ENCODE assay signal across 21 mouse cellular contexts in the genomic region with DNA sequence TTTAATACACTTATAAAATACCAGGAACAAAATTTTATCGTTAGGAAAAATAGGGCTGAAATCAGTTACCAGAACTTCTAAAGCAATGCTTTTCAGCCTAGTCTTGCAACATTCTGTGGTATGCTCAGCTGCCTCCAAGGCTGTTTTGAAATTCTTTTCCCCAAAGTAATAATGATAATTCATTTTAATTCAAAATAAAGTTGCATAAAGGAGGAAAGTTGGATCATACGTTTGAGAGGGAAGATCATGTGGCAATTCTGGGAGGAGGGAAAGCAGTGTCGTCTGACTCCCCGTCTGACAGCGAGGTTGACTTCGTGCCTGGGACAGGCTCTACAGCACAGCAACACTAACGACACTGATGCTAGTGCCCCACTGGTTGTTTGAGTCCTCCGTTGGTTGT.
DNase-seq lines count a peak whose midpoint lies in the region; ATAC-seq lines count a peak whose summit lies in the region.
"Had no signal": no experiment of that assay in that cellular context is flagged by ENCODE, and none has a peak within 500 bp of the region (broad histone marks: within the 10 kb centered on the region; RNA-seq: fewer than 3 reads in every experiment).

No protein-coding gene starts in this region.

- ATAC-seq in megakaryocyte, adult 5-6 weeks (ENCODE audit: poor library complexity, severe bottlenecking) = 0 out of 2 replicates have a peak, but pooled peaks have one; percentile 18
- no peak for ATAC-seq in kidney, embryonic 16.5 days (ENCODE audit: low FRiP score, low TSS enrichment)
- ATAC-seq: forebrain, embryonic 15.5 days; intestine, embryonic 15.5 days; liver, postnatal 0 days had no signal

- H3K9ac ChIP-seq in kidney, embryonic 16.5 days (replicated peaks; ENCODE audit: low read length) = no peak overlapping the region
- H3K9ac ChIP-seq: embryonic facial prominence, embryonic 15.5 days; forebrain, embryonic 15.5 days; heart, embryonic 15.5 days; hindbrain, embryonic 13.5 days; intestine, embryonic 15.5 days; liver, postnatal 0 days; midbrain, embryonic 12.5 days had no signal

- no peaks in the 10 kb centered on the region for H3K4me1 ChIP-seq in kidney, embryonic 16.5 days (ENCODE audit: insufficient read depth, low read length)
- H3K4me1 ChIP-seq: forebrain, embryonic 15.5 days; hindbrain, embryonic 13.5 days; intestine, embryonic 15.5 days; midbrain, embryonic 12.5 days had no signal

- DNase-seq in gastrocnemius, adult 18-20 months (ENCODE audit: low spot score) = peak; percentile 43
- DNase-seq in gastrocnemius, postnatal 10 days = no peak
- DNase-seq in adipocyte (ENCODE audit: low spot score) = peak; percentile 77
- DNase-seq in gonadal fat pad, adult 2 months (ENCODE audit: low read depth) = peak; percentile 34
- no peak for DNase-seq in frontal cortex, postnatal 25 days (ENCODE audit: low spot score in 2 of 2)
- no peak for DNase-seq in left cerebral cortex, adult 8-10 months (ENCODE audit: low spot score in 2 of 2)
- DNase-seq: B cell, adult 2 months; cerebellum, adult 8-10 months; gastrocnemius, postnatal 14 days; kidney, postnatal 10 days; liver, postnatal 0 days; thymus, postnatal 25 days had no signal

- no peaks in the 10 kb centered on the region for H3K9me3 ChIP-seq in kidney, embryonic 16.5 days (ENCODE audit: low read length)
- H3K9me3 ChIP-seq: embryonic facial prominence, embryonic 15.5 days; forebrain, embryonic 15.5 days; heart, embryonic 15.5 days; hindbrain, embryonic 13.5 days; intestine, embryonic 15.5 days; midbrain, embryonic 12.5 days had no signal

- H3K4me3 ChIP-seq in kidney, embryonic 16.5 days (ENCODE audit: low read length) = no peak overlapping the region
- H3K4me3 ChIP-seq: embryonic facial prominence, embryonic 15.5 days; forebrain, embryonic 15.5 days; heart, embryonic 15.5 days; hindbrain, embryonic 13.5 days; intestine, embryonic 15.5 days; midbrain, embryonic 12.5 days had no signal

- no peaks in the 10 kb centered on the region for H3K36me3 ChIP-seq in kidney, embryonic 16.5 days (ENCODE audit: insufficient read depth, low read length)
- H3K36me3 ChIP-seq: embryonic facial prominence, embryonic 15.5 days; forebrain, embryonic 15.5 days; heart, embryonic 15.5 days; hindbrain, embryonic 13.5 days; intestine, embryonic 15.5 days; midbrain, embryonic 12.5 days had no signal

- no peak overlapping the region for H3K27ac ChIP-seq in kidney, embryonic 16.5 days (ENCODE audit: low read length)
- H3K27ac ChIP-seq: embryonic facial prominence, embryonic 15.5 days; forebrain, embryonic 15.5 days; heart, embryonic 15.5 days; hindbrain, embryonic 13.5 days; intestine, embryonic 15.5 days; midbrain, embryonic 12.5 days; stomach, postnatal 0 days had no signal

- H3K4me2 ChIP-seq in kidney, embryonic 16.5 days (replicated peaks; ENCODE audit: low read depth, low read length) = no peak overlapping the region
- H3K4me2 ChIP-seq: embryonic facial prominence, embryonic 15.5 days; forebrain, embryonic 15.5 days; heart, embryonic 15.5 days; hindbrain, embryonic 13.5 days; intestine, embryonic 15.5 days; midbrain, embryonic 12.5 days had no signal

- WGBS in kidney, embryonic 16.5 days = 74% methylated on average over 8 of the region's 8 CpGs

- no peaks in the 10 kb centered on the region for H3K27me3 ChIP-seq in kidney, embryonic 16.5 days (ENCODE audit: insufficient read depth, low read length)
- H3K27me3 ChIP-seq: embryonic facial prominence, embryonic 15.5 days; forebrain, embryonic 15.5 days; heart, embryonic 15.5 days; hindbrain, embryonic 13.5 days; intestine, embryonic 15.5 days; midbrain, embryonic 12.5 days had no signal

Comparison
In these comparisons a context has a peak if more than half of its experiments do, and no peak if none do; other contexts are left out.
1. DNase-seq: peak in gastrocnemius, adult 18-20 months (single experiment), adipocyte (single experiment) and gonadal fat pad, adult 2 months (single experiment); none in gastrocnemius, postnatal 10 days (single experiment), frontal cortex, postnatal 25 days (0 of 2) and left cerebral cortex, adult 8-10 months (0 of 2).